Comparison of ENCODE assay signal across 13 mouse cellular contexts in genomic region chr7:92439503-92440487, GRCm38 (mm10).
DNase-seq lines count a peak whose midpoint lies in the region; ATAC-seq and TF ChIP-seq lines count a peak whose summit lies in the region.
"Had no signal": no experiment of that assay in that cellular context is flagged by ENCODE, and none has a peak within 500 bp of the region (broad histone marks: within the 10 kb centered on the region; RNA-seq: fewer than 3 reads in every experiment).

No protein-coding gene starts in this region.

- H3K4me1 ChIP-seq in neural tube, embryonic 13.5 days (replicated peaks), result peaks cover 3% of the 10 kb centered on the region
- no peaks in the 10 kb centered on the region for H3K4me1 ChIP-seq in neural tube, embryonic 15.5 days
- no peaks in the 10 kb centered on the region for H3K4me1 ChIP-seq in hindbrain, postnatal 0 days (ENCODE audit: insufficient read depth, low read length)
- H3K4me1 ChIP-seq: forebrain, embryonic 15.5 days had no signal

- 75% methylated on average over 8 of the region's 8 CpGs for WGBS in neural tube, embryonic 13.5 days
- 72% methylated on average over 8 of the region's 8 CpGs for WGBS in neural tube, embryonic 15.5 days
- WGBS in hindbrain, postnatal 0 days, result 70% methylated on average over 8 of the region's 8 CpGs

- no peaks in the 10 kb centered on the region for H3K9me3 ChIP-seq in neural tube, embryonic 13.5 days
- no peaks in the 10 kb centered on the region for H3K9me3 ChIP-seq in neural tube, embryonic 15.5 days (replicated peaks)
- no peaks in the 10 kb centered on the region for H3K9me3 ChIP-seq in hindbrain, postnatal 0 days (ENCODE audit: low read length)
- H3K9me3 ChIP-seq: forebrain, embryonic 15.5 days had no signal

- 0 out of 2 replicates have a peak, but pooled peaks have one; percentile 23 for ATAC-seq in neural tube, embryonic 13.5 days (ENCODE audit: low read depth)
- no peak for ATAC-seq in neural tube, embryonic 15.5 days (ENCODE audit: low FRiP score)
- peak; percentile 84 for ATAC-seq in hindbrain, postnatal 0 days
- ATAC-seq: forebrain, embryonic 15.5 days had no signal

- no peaks in the 10 kb centered on the region for H3K27me3 ChIP-seq in neural tube, embryonic 13.5 days
- no peaks in the 10 kb centered on the region for H3K27me3 ChIP-seq in neural tube, embryonic 15.5 days (replicated peaks)
- no peaks in the 10 kb centered on the region for H3K27me3 ChIP-seq in hindbrain, postnatal 0 days (ENCODE audit: insufficient read depth, low read length)
- H3K27me3 ChIP-seq: forebrain, embryonic 15.5 days had no signal

- H3K27ac ChIP-seq in neural tube, embryonic 13.5 days (replicated peaks), result no peak overlapping the region
- H3K27ac ChIP-seq in neural tube, embryonic 15.5 days (replicated peaks), result no peak overlapping the region
- H3K27ac ChIP-seq in hindbrain, postnatal 0 days, result peak overlapping the region; percentile 23; the same call in 1 of the 2 replicates
- H3K27ac ChIP-seq: forebrain, embryonic 15.5 days had no signal

- DNase-seq in cerebellum, adult 18-20 months, result peak; percentile 32 to 39
- no peak for DNase-seq in cerebellum, adult 8-10 months
- DNase-seq in hindbrain, postnatal 0 days (ENCODE audit: low spot score), result peak; percentile 42
- no peak for DNase-seq in testis, postnatal 10 days (ENCODE audit: low spot score)
- no peak for DNase-seq in lung, adult 18-20 months
- DNase-seq in thymus, postnatal 36 days, result no peak
- DNase-seq: heart, adult 18-20 months; kidney, postnatal 14 days; lung, postnatal 14 days; thymus, adult 18-20 months had no signal

- H3K36me3 ChIP-seq in neural tube, embryonic 13.5 days, result no peaks in the 10 kb centered on the region; the same call in 1 of the 2 replicates
- peaks cover 12% of the 10 kb centered on the region; the same call in 1 of the 2 replicates for H3K36me3 ChIP-seq in neural tube, embryonic 15.5 days
- no peaks in the 10 kb centered on the region for H3K36me3 ChIP-seq in hindbrain, postnatal 0 days (ENCODE audit: insufficient read depth, low read length)

- no peak overlapping the region for H3K4me2 ChIP-seq in neural tube, embryonic 13.5 days
- no peak overlapping the region for H3K4me2 ChIP-seq in neural tube, embryonic 15.5 days
- no peak overlapping the region for H3K4me2 ChIP-seq in hindbrain, postnatal 0 days (ENCODE audit: low read depth, low read length)
- H3K4me2 ChIP-seq: forebrain, embryonic 15.5 days had no signal

- H3K9ac ChIP-seq in neural tube, embryonic 13.5 days, result no peak overlapping the region
- no peak overlapping the region for H3K9ac ChIP-seq in neural tube, embryonic 15.5 days (replicated peaks)
- H3K9ac ChIP-seq in hindbrain, postnatal 0 days (replicated peaks; ENCODE audit: low read length), result no peak overlapping the region
- H3K9ac ChIP-seq: forebrain, embryonic 15.5 days had no signal

- no peak for TF ChIP-seq CTCF in hindbrain, postnatal 0 days (IDR thresholded peaks at IDR 0.05; ENCODE audit: low read depth)

- no peak overlapping the region for H3K4me3 ChIP-seq in neural tube, embryonic 13.5 days
- no peak overlapping the region for H3K4me3 ChIP-seq in neural tube, embryonic 15.5 days (replicated peaks)
- no peak overlapping the region for H3K4me3 ChIP-seq in hindbrain, postnatal 0 days (ENCODE audit: low read length)
- H3K4me3 ChIP-seq: forebrain, embryonic 15.5 days had no signal

Comparison
In these comparisons a context has a peak if more than half of its experiments do, and no peak if none do; other contexts are left out.
1. DNase-seq: peak in cerebellum, adult 18-20 months (2 of 2) and hindbrain, postnatal 0 days (single experiment); none in cerebellum, adult 8-10 months (single experiment), testis, postnatal 10 days (single experiment), lung, adult 18-20 months (0 of 2) and thymus, postnatal 36 days (0 of 2).